ENCODE assay signal across 20 mouse cellular contexts in the genomic region with DNA sequence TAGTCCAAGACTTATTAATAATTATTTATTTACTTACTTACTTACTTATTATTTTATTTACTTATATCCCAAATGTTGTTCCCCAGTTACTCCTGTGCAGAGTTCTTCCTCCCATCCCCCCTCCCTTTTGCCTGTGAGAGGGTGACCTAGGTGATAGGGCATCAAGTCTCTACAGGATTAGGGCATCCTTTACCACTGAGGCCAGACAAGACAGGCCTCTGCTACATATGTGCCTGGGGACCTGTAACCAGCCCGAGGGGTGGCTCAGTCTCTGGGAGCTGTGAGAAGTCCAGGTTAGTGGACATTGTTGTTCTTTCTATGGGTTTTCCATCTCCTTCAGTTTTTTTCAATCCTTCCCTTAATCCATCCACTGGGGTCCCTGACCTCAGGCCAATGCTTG.
DNase-seq lines count a peak whose midpoint lies in the region; ATAC-seq and TF ChIP-seq lines count a peak whose summit lies in the region.
"Had no signal": no experiment of that assay in that cellular context is flagged by ENCODE, and none has a peak within 500 bp of the region (broad histone marks: within the 10 kb centered on the region; RNA-seq: fewer than 3 reads in every experiment).

No protein-coding gene starts in this region.

- H3K9me3 ChIP-seq in intestine, embryonic 14.5 days (ENCODE audit: control insufficient read depth, low read length), result no peaks in the 10 kb centered on the region
- H3K9me3 ChIP-seq in intestine, postnatal 0 days (ENCODE audit: control insufficient read depth), result no peaks in the 10 kb centered on the region
- H3K9me3 ChIP-seq in midbrain, embryonic 15.5 days, result no peaks in the 10 kb centered on the region
- no peaks in the 10 kb centered on the region for H3K9me3 ChIP-seq in midbrain, embryonic 10.5 days (replicated peaks)
- H3K9me3 ChIP-seq: embryonic facial prominence, embryonic 13.5 days; embryonic facial prominence, embryonic 15.5 days; forebrain, embryonic 10.5 days; forebrain, embryonic 12.5 days had no signal

- DNase-seq in cerebellum, adult 2 months, result no peak
- DNase-seq in cerebellum, adult 18-20 months, result no peak
- DNase-seq in intestine, embryonic 14.5 days (ENCODE audit: low spot score), result no peak
- DNase-seq in midbrain, embryonic 10.5 days (ENCODE audit: low spot score), result no peak
- DNase-seq: adrenal gland, adult 2 months; adrenal gland, postnatal 10 days; adrenal gland, postnatal 25 days; cerebellum, adult 11 months; cerebellum, adult 9-10 months; cerebellum, postnatal 10 days; cerebellum, postnatal 25 days; embryo, embryonic 11 days had no signal

- H3K9ac ChIP-seq in intestine, embryonic 14.5 days (ENCODE audit: low read length), result no peak overlapping the region
- no peak overlapping the region for H3K9ac ChIP-seq in intestine, postnatal 0 days (ENCODE audit: low read depth, low read length)
- H3K9ac ChIP-seq in midbrain, embryonic 15.5 days, result no peak overlapping the region
- H3K9ac ChIP-seq: embryonic facial prominence, embryonic 13.5 days; embryonic facial prominence, embryonic 15.5 days; forebrain, embryonic 12.5 days had no signal

- TF ChIP-seq CTCF in cerebellum, adult 2 months (IDR thresholded peaks at IDR 0.05; ENCODE audit: borderline replicate concordance, insufficient read depth, low read depth, low read length), result no peak
- no peak for TF ChIP-seq CTCF in intestine, postnatal 0 days (IDR thresholded peaks at IDR 0.05; ENCODE audit: low read depth)

- TF ChIP-seq POLR2A in cerebellum, adult 2 months (IDR thresholded peaks at IDR 0.05; ENCODE audit: borderline replicate concordance, insufficient read depth, low read length), result no peak

- WGBS in cerebellum, adult 2 months, result 95% methylated on average over 1 of the region's 1 CpGs
- 68% methylated on average over 1 of the region's 1 CpGs for WGBS in intestine, embryonic 14.5 days
- 88% methylated on average over 1 of the region's 1 CpGs for WGBS in intestine, postnatal 0 days
- 56% methylated on average over 1 of the region's 1 CpGs for WGBS in midbrain, embryonic 15.5 days
- 83% methylated on average over 1 of the region's 1 CpGs for WGBS in midbrain, embryonic 10.5 days

- no peak overlapping the region for H3K4me2 ChIP-seq in intestine, embryonic 14.5 days (ENCODE audit: low read length)
- no peak overlapping the region for H3K4me2 ChIP-seq in intestine, postnatal 0 days (replicated peaks; ENCODE audit: low read depth)
- no peak overlapping the region for H3K4me2 ChIP-seq in midbrain, embryonic 15.5 days
- H3K4me2 ChIP-seq: embryonic facial prominence, embryonic 13.5 days; embryonic facial prominence, embryonic 15.5 days; forebrain, embryonic 12.5 days had no signal

- 0 out of 2 replicates have a peak, but pooled peaks have one; percentile 43 for ATAC-seq in intestine, embryonic 14.5 days (replicated peaks; ENCODE audit: low FRiP score, low TSS enrichment, low read depth)
- ATAC-seq in intestine, postnatal 0 days, result no peak
- ATAC-seq in midbrain, embryonic 15.5 days (replicated peaks), result 0 out of 2 replicates have a peak, but pooled peaks have one; percentile 46
- ATAC-seq: forebrain, embryonic 14.5 days had no signal

- peak overlapping the region; percentile 63 for H3K27ac ChIP-seq in cerebellum, adult 2 months (ENCODE audit: insufficient read depth, low read length)
- no peak overlapping the region for H3K27ac ChIP-seq in intestine, embryonic 14.5 days (ENCODE audit: low read depth)
- H3K27ac ChIP-seq in intestine, postnatal 0 days (ENCODE audit: low read depth, low read length), result no peak overlapping the region
- H3K27ac ChIP-seq in midbrain, embryonic 15.5 days, result no peak overlapping the region
- H3K27ac ChIP-seq in midbrain, embryonic 10.5 days (replicated peaks), result no peak overlapping the region
- H3K27ac ChIP-seq: embryonic facial prominence, embryonic 13.5 days; embryonic facial prominence, embryonic 15.5 days; forebrain, embryonic 12.5 days had no signal

- no peak overlapping the region for H3K4me3 ChIP-seq in cerebellum, adult 2 months (replicated peaks; ENCODE audit: insufficient read depth, low read depth, low read length)
- H3K4me3 ChIP-seq in intestine, embryonic 14.5 days (ENCODE audit: low read depth, low read length), result no peak overlapping the region
- no peak overlapping the region for H3K4me3 ChIP-seq in intestine, postnatal 0 days (ENCODE audit: low read depth, low read length)
- H3K4me3 ChIP-seq in midbrain, embryonic 15.5 days, result no peak overlapping the region
- no peak overlapping the region for H3K4me3 ChIP-seq in midbrain, embryonic 10.5 days
- H3K4me3 ChIP-seq: embryonic facial prominence, embryonic 13.5 days; embryonic facial prominence, embryonic 15.5 days; erythroblast, embryonic 14.5 days; forebrain, embryonic 10.5 days; forebrain, embryonic 12.5 days had no signal

- no peaks in the 10 kb centered on the region for H3K36me3 ChIP-seq in intestine, embryonic 14.5 days (ENCODE audit: control insufficient read depth, insufficient read depth, low read length)
- H3K36me3 ChIP-seq in intestine, postnatal 0 days (ENCODE audit: control insufficient read depth, insufficient read depth), result no peaks in the 10 kb centered on the region
- no peaks in the 10 kb centered on the region for H3K36me3 ChIP-seq in midbrain, embryonic 15.5 days (replicated peaks)
- no peaks in the 10 kb centered on the region for H3K36me3 ChIP-seq in midbrain, embryonic 10.5 days
- H3K36me3 ChIP-seq: embryonic facial prominence, embryonic 13.5 days; embryonic facial prominence, embryonic 15.5 days; forebrain, embryonic 10.5 days; forebrain, embryonic 12.5 days had no signal

- peaks cover 13% of the 10 kb centered on the region for H3K4me1 ChIP-seq in cerebellum, adult 2 months (ENCODE audit: control insufficient read depth, insufficient read depth, low read length)
- H3K4me1 ChIP-seq in intestine, embryonic 14.5 days (replicated peaks; ENCODE audit: control insufficient read depth, insufficient read depth, low read length), result no peaks in the 10 kb centered on the region
- no peaks in the 10 kb centered on the region for H3K4me1 ChIP-seq in intestine, postnatal 0 days (replicated peaks; ENCODE audit: control insufficient read depth, insufficient read depth, low read length)
- H3K4me1 ChIP-seq in midbrain, embryonic 15.5 days, result no peaks in the 10 kb centered on the region
- H3K4me1 ChIP-seq in midbrain, embryonic 10.5 days, result 0 out of 2 replicates have a peak, but pooled peaks cover 4% of the 10 kb centered on the region
- H3K4me1 ChIP-seq: embryonic facial prominence, embryonic 13.5 days; embryonic facial prominence, embryonic 15.5 days; forebrain, embryonic 12.5 days had no signal

- H3K27me3 ChIP-seq in cerebellum, adult 2 months (ENCODE audit: control insufficient read depth, insufficient read depth, low read length), result no peaks in the 10 kb centered on the region
- H3K27me3 ChIP-seq in intestine, embryonic 14.5 days (replicated peaks; ENCODE audit: control insufficient read depth, insufficient read depth, low read length), result no peaks in the 10 kb centered on the region
- H3K27me3 ChIP-seq in intestine, postnatal 0 days (replicated peaks; ENCODE audit: control insufficient read depth, insufficient read depth, low read length), result no peaks in the 10 kb centered on the region
- no peaks in the 10 kb centered on the region for H3K27me3 ChIP-seq in midbrain, embryonic 15.5 days (replicated peaks)
- no peaks in the 10 kb centered on the region for H3K27me3 ChIP-seq in midbrain, embryonic 10.5 days (ENCODE audit: low read depth, poor library complexity, severe bottlenecking)
- H3K27me3 ChIP-seq: embryonic facial prominence, embryonic 13.5 days; embryonic facial prominence, embryonic 15.5 days; forebrain, embryonic 12.5 days had no signal
